Mouse (Mus musculus): ENCODE results near the gene Plod3. TPM values are rescaled to one million over a fixed set of nuclear protein-coding genes. Genes with fewer than 3 reads are reported as not detected.
"Not testable (repeated sequence)": the region's sequence is repeated elsewhere in the genome, so short reads cannot be mapped to it uniquely, and the experiment has no call there.

Plod3 gene
- total RNA-seq (2015; ENCODE audit: low replicate concordance) (9.7 and 10.1 TPM in 2 replicates), total RNA-seq (2017; ENCODE audit: low replicate concordance) (6.0 and 12.1 TPM in 2 replicates)

GRCm38 (mm10) chr5:136986695-136987137 lies at the start of gene Plod3:
Plod3 (plus strand) TSS chr5:136987019.
- peak; percentile 90 for ATAC-seq (replicated peaks; ENCODE audit: low FRiP score, poor library complexity, severe bottlenecking)

DNA sequence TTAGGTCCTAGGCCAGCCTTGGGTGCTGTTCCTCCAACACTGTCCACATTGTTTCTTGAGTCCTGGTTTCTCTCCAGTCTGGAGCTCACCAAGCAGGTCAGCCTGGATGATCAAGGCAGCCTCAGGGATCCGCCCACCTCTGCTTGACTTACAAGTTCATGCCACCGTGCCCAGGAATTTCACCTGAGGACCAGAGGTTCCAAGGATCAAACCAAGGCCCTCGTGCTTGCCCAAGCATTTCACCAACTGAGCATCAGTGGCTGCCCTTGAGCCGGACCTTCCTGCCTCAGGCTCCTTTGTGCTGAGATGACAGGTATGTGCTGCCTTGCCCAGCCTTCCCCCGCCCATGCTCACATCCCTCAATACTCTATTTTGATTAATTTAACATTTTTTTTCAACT lies 49.2 kb upstream of the Plod3 start:
- no peak for ATAC-seq (replicated peaks; ENCODE audit: low FRiP score, poor library complexity, severe bottlenecking)

DNA sequence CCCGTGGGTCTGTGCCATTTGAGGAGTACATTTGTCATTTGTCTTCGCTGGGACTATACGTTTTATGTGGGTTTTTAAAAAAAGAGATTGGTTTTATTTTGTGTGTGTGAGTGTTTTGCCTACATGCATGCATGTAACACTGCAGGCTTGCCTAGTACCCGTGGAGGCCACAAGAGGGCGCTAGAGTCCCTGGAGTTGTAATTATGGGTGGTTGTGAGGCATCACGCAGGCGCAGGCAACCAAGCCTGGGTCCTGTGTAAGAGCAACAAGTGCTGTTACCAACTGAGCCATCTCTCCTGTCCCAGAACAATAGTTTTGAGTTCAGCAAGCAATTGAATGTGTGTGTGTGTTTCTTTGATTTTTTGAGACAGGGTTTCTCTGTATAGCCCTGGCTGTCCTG lies 47.5 kb upstream of the Plod3 start:
- no peak for ATAC-seq (replicated peaks; ENCODE audit: low FRiP score, poor library complexity, severe bottlenecking)

DNA sequence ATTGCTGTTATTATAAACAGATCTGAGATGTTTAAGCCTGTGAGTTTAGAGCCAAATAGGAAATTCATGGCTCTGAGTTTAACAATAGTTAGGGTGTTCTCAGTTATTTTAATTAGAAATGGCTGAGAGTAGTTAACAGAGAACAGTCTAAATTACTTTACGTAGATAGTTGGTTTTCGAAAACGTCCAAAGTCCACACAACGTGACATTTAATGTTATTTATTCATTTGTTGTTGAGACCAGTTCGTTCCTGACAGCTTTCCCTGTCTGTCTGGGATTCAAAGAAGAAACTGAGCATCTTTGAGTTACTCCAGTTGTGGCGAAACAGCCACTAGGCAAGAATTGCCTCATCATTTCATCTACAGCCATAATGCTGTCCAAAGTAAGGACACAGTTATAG lies 46.8 kb upstream of the Plod3 start:
- ATAC-seq (replicated peaks; ENCODE audit: low FRiP score, poor library complexity, severe bottlenecking) = not testable (repeated sequence)

DNA sequence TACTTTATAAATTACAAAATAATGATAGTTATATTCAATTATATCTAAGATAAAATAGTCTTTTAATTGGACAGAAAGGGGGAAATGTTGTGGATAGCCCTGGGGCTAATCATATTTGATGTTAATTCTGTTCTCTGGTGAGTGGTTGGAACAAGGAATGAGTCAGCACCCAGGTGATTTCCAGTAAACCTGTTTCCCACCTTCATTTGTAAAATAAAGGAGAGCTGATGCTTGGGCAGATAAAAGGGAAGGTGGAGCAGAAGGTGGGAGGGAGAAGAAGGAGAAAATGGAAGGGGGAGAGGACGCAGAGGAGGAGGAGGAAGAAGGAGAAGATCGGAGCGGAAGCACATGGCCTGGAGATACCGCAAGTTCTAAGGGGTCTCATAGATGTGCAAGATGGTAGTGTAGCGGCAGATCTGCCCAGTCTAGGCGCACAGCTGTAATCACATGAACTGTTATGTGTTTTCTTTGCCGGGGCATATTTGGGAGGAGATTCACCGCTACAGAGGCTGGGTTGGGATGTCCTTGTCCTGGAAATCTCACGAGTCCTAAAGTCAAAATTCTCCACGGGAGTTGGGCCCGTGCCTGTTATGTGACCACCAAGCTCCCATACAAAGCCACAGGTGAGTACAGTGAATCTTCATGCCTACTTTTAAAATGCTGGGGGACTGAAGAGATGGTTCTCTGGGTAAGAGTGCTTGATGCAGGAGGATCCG lies 45.8 kb upstream of the Plod3 start:
- ATAC-seq (replicated peaks; ENCODE audit: low FRiP score, poor library complexity, severe bottlenecking) = no peak

DNA sequence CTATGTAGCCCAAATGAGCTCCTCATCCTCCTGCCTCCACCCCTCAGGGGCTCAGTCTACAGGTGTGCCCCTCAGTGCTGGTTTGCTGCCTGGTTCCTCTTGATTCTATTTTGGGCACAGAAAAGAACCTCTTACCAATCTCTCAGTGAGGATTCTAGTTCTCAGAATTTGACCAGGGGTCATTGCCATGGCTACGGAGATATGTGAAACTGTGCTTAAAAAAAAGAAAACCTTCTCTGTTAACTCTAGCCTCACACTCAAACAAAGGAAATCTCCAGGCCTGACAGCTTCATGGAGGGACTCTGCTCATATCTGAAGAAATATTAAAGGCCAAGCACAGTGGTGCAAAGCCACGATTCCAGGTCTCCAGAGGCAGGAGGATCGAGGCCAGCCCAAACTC lies 44.0 kb upstream of the Plod3 start:
- ATAC-seq (replicated peaks; ENCODE audit: low FRiP score, poor library complexity, severe bottlenecking) = no peak

DNA sequence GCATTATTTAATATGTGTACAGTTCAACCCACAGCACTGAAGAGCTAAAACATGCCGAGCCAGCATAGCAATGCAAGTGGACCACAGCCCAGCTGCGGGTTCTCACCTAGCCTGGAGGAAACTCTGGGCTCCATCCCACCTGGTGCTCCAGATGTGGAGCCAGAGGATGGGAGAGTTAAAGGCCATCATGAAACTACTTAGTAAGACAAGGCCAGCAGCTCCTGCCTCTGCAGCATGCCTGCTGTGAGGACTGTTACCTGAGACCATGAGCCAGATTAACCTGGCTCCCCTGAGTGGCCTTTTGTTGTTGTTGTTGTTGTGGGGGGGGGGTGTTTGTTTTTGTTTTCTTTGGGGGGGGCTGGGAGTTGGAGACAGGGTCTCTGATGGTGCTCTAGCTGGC lies 43.4 kb upstream of the Plod3 start:
- ATAC-seq (replicated peaks; ENCODE audit: low FRiP score, poor library complexity, severe bottlenecking) = no peak

GRCm38 (mm10) chr5:136945084-136945483 lies 41.7 kb upstream of the Plod3 start:
- no peak for ATAC-seq (replicated peaks; ENCODE audit: low FRiP score, poor library complexity, severe bottlenecking)

DNA sequence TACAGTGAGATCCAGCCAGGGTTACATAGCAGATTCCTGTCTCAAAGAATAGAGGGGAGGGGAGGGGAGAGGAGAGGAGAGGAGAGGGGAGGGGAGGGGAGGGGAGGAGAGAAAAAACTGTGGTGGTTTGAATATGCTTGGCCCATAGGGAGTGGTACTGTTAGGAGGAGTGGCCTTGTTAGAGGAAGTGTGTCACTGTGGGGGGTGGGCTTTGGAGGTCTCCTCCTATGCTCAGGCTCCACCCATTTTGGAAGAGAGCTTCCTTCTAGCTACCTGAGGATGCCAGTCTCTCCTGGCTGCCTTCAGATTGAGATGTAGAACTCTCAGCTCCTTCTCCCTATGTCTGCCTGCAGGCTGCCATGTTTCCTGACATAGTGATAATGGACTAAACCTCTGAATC lies 38.9 kb upstream of the Plod3 start:
- ATAC-seq (replicated peaks; ENCODE audit: low FRiP score, poor library complexity, severe bottlenecking) = no peak

- ATAC-seq (replicated peaks; ENCODE audit: low FRiP score, poor library complexity, severe bottlenecking) = not testable (repeated sequence)
Measured at GRCm38 (mm10) chr5:136949551-136950336, 37.1 kb upstream of the Plod3 start.

DNA sequence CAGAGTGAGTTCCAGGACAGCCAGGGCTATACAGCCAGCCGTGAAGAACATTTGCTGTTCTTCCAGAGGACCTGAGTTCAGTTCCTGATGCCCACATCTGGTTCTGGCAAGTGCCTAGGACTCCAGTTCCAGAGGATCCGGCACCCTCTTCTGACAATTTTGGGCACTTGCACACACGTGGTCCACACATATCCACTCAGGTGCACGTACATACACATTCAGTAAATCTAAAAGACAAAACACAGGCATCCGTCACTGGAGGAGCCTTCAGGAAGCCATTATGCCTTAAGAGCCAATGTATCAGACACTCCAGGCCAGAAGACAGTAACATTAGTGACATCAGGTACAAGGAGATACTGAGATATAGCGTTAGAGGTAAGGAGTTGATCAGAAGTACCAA lies 36.3 kb upstream of the Plod3 start:
- no peak for ATAC-seq (replicated peaks; ENCODE audit: low FRiP score, poor library complexity, severe bottlenecking)

DNA sequence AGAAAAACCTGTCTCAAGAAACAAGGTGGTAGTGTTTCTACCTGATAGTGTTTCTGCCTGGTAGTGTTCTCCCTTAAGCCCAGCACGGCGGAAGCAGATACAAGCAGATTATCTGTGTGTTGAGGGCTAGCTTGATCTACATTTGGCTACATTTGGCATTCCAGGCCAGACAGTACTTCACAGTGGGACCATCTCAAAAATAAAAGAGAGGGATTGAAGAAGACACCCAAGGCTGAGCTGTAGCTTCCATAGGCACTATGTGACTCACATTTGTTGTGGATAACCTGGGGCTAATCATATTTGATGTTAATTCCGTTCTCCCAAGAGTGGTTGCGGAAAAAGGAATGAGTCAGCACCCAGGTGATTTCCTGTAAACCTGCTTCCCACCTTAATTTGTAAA lies 34.7 kb upstream of the Plod3 start:
- ATAC-seq (replicated peaks; ENCODE audit: low FRiP score, poor library complexity, severe bottlenecking) = no peak

DNA sequence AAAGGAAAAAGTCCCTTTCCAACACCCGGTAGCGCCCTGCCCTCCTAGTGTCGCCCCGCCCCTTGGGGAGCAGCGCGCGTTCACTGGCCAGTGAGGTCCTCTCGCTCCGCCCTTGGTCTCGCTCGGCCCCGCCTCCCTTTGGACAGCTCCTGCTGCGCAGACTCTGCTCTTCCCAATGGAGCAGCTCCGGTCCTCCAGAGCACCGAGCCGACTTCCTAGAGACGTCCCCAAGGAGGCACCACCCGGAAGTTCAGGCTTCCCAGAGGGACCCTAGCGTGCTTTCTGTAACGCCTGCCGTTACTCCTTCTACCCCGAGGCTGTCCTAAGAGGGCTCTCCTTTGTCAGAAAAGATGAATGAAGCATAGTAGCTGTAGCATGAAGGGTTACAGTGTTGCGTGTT lies 33.8 kb upstream of the Plod3 start, which contains the start of gene Fis1:
Gene Fis1, plus strand, starts transcription at position 261 of the 400 bp plus-strand sequence.
- ATAC-seq (replicated peaks; ENCODE audit: low FRiP score, poor library complexity, severe bottlenecking) = peak; percentile 100

DNA sequence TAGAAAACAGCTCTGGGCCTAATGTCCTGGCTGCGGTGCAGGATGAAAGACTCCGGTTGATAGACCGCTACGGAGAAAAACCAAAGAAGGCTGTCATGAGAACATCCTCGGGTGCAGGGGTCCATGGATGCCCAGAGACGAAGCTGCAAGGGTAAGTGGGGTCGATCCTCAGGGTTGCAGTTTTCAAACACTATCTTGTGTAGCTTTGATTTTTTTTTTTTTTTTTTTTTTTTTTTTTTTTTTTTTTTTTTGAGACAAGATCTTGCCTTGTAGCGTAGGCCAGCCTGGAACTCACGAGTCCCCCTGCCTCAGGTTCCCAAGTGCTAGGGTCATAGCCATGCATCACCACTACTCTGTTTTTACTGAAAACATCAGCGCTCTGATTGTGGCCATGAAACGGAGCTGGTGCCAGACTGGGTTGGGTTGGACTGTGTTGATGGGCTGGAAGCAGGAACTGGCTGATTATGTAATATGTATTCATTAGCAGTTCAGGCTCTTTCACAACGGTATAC lies 33.3 kb upstream of the Plod3 start:
- no peak; the same call in 1 of the 2 replicates for ATAC-seq (replicated peaks; ENCODE audit: low FRiP score, poor library complexity, severe bottlenecking)

DNA sequence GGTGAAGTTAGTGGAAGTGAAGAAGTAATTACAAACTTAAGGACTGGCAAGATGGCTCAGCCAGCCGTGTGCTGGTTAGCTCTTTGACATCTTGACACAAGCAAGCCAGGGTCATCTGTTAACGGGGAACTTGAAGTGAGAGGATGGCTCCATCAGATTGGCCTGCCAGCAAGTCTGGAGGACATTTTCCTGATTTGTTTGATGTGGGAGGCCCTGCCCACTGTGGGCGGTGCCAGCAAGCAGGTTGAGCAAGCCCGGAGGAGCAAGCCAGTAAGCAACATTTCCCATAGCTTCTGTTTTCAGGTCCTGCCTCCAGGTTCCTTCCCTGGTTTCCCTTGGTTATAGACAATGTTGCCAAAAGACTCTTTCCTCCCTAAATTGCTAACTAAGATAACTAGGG lies 31.2 kb upstream of the Plod3 start:
- no peak for ATAC-seq (replicated peaks; ENCODE audit: low FRiP score, poor library complexity, severe bottlenecking)

GRCm38 (mm10) chr5:136957250-136957649 lies 29.6 kb upstream of the Plod3 start:
- ATAC-seq (replicated peaks; ENCODE audit: low FRiP score, poor library complexity, severe bottlenecking) = no peak

GRCm38 (mm10) chr5:136958991-136959605 lies 27.7 kb upstream of the Plod3 start:
- no peak for ATAC-seq (replicated peaks; ENCODE audit: low FRiP score, poor library complexity, severe bottlenecking)

DNA sequence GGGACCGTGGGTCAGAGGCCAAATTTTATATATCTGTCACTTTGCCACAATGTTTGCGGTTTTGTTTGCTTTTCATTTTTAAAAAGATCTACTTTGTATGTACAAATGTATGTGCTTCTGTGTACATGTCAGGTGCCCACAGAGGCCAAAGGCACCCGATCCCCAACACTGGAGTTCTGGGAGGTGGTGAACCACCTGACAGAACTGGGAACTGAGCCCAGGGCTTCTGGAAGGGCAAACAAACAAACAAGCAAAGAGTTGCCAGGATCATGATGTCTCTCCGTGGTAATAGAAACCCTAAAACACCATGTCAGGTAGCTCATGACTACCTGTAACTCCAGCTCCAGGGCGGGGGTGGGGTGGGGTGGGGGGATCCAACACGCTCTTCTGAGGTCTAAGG lies 26.8 kb upstream of the Plod3 start:
- no peak for ATAC-seq (replicated peaks; ENCODE audit: low FRiP score, poor library complexity, severe bottlenecking)

DNA sequence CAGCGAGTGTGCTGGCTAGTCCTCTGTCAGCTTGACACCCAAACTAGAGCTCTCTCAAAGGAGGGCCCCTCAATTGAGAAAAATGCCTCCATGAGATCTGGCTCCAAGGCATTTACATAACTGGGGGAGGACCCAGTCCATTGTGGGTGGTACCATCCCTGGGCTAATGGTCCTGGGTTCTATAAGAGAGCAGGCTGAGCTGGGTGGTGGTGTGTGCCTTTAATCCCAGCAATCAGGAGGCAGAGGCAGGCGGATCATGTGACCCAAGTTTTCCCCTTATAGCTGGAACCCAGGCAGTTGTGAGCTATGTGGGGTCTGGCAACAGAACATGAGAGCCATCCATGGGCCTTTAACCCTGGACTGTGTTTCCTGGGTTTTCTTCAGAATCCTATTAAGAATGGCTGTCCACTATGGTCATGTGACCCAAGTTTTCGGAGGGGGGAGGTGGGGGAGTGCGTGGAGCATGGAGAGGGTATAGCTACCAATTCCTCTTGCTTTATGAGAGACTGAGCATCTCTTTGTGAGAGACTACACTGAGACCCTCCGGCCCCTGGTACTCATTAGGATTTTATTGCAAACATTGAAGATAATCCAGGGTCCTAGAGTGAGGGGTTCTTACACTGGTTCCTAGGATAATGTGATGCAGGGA lies 25.4 kb upstream of the Plod3 start:
- peak; percentile 1; the same call in 1 of the 2 replicates for ATAC-seq (replicated peaks; ENCODE audit: low FRiP score, poor library complexity, severe bottlenecking)

GRCm38 (mm10) chr5:136961983-136962461 lies 24.8 kb upstream of the Plod3 start:
- peak; percentile 87 for ATAC-seq (replicated peaks; ENCODE audit: low FRiP score, poor library complexity, severe bottlenecking)
